Mouse (Mus musculus) MN1 (cell line): ENCODE measurements around the gene Fam71f2.

Experiments
- DNase-seq: peaks from one replicate; pipeline ENCODE4 v3.0.0-alpha.2; 2016; ENCODE audit warnings: low spot score

Fam71f2 gene

GRCm38 (mm10) chr6:29278513-29279267, 703 bp upstream of the Fam71f2 start:
- peak; percentile 86 for DNase-seq

DNA sequence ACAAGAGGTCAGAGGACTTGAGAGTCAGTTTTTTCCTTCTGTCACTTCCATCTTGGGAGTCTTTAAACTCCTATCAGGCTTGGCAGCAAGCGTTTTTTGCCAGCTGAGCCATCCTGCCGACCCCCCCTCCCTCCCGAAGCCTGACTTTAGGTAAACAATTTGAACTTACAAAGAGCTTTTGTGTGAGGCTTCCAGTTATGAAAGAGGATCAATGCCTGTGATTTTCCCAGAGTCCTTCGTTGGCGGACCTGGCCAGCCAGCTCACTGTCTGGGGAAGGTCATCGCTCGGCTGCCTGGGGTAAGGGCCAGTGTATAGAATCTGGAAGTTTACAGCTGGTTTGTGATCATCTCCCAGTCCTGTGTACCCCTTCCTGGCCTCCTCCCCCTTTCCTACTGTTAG, 1.3 kb downstream of the Fam71f2 start:
- no peak for DNase-seq

GRCm38 (mm10) chr6:29286870-29287269, 7.5 kb downstream of the Fam71f2 start:
- DNase-seq = no peak

GRCm38 (mm10) chr6:29287481-29287880, 8.1 kb downstream of the Fam71f2 start:
- no peak for DNase-seq

GRCm38 (mm10) chr6:29287944-29288343, 8.6 kb downstream of the Fam71f2 start:
- DNase-seq = no peak

DNA sequence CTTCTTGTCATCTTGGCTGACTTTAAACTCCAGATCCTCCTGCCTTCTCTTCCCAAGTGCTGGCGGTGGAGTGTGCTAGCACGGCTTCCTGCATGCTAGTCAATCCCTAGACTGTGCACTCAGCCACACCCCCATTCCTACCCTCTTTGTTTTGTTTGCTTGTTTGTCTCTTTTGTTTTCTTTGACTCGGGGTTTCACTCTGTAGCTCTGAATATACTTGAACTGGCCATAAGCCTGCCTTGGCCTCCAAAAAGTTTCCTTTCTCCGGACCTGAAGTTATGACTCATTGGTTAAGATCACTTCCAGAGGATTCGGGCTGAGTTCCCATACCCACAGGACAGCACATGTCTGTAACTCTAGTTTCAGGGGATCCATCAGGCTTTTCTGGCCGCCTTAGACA, 9.3 kb downstream of the Fam71f2 start:
- no peak for DNase-seq

DNA sequence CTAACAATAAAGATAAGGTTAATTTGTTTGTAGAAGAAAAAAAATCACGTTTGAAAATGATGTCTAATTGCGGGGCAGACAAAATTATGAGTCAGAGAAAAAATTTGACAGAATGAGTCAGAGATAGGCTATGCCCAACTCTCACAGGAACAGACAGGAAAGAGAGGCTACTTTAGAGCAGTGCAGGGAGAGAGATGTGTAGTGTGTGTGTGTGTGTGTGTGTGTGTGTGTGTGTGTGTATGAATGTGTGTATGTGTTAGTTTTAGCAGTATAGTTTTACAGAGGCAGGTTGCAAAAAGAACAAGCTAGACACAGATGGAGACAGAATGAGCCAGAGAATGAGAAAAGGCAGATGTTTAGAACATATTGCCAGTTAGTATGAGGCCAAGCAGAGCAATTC, 19.7 kb downstream of the Fam71f2 start:
- DNase-seq = no peak

GRCm38 (mm10) chr6:29303251-29303650, 23.9 kb downstream of the Fam71f2 start:
- DNase-seq = peak; percentile 13

GRCm38 (mm10) chr6:29303726-29304125, 24.3 kb downstream of the Fam71f2 start:
- DNase-seq = no peak

DNA sequence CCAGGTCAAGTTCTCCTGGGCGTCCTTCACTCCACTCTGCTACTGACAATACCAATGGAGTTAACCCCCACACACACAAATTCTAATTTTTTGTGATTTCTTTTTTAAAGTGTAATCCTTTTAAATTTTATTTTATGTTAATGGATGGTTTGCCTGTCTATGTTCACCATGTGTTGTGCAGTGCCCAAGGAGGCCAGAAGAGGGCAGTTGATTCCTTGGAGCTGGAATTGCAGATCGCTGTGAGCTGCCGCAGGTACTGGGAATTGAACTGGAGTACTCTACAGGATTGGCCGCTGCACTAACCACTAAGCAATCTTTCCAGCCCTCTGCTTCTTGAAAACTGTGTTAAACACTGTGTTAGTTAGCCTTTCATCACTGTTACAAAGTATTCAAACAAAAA, 26.1 kb downstream of the Fam71f2 start:
- DNase-seq = no peak

- no peak for DNase-seq
Observed at GRCm38 (mm10) chr6:29308846-29309605, 29.6 kb downstream of the Fam71f2 start.

- DNase-seq = no peak
Observed at GRCm38 (mm10) chr6:29313690-29314202, 34.4 kb downstream of the Fam71f2 start.

- DNase-seq = no peak
Observed at GRCm38 (mm10) chr6:29317286-29317685, 37.9 kb downstream of the Fam71f2 start.

DNA sequence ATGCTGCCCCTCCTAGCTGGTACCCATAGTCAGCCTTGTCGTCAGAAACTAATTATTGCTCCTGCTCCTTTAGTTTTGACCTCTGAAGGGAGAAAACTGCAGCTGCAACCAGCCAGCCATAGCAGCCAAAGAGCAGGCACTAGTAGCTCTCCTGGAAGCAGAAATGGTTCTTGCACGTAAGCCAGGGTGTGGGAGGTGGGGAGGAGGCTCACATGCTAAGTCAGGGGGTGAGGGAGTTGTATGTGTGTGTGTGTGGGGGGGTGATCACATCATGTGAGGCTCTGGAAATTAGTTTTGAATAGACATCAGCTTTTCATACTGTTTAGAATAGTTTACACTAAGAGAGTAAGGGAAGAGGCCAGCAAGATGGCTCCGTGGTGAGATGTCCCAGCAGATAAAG, 38.5 kb downstream of the Fam71f2 start:
- DNase-seq = no peak

DNA sequence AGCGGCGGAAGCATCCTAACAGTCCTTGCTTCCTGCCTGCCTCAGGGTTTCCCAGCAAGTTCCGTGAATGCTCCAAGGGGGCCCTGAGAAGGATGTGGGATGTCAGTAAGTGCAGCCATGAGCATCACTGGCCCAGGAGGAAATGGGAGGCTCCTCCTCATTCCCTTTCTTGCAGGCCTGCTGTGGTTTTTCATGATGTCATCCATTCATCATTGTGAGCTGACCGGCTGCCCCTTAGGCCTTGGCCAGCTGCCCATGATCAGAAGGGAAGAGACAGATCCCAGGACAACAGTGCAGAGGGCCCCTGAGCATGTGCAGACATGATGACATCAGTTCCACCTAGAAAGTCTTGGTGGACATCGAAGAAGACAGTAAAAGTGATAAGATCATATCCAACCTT, 39.5 kb downstream of the Fam71f2 start, which contains the start of gene Fam71f1:
TSS of gene Fam71f1 (plus strand) at position 262 of the 400 bp plus-strand sequence.
- peak; percentile 88 for DNase-seq

DNA sequence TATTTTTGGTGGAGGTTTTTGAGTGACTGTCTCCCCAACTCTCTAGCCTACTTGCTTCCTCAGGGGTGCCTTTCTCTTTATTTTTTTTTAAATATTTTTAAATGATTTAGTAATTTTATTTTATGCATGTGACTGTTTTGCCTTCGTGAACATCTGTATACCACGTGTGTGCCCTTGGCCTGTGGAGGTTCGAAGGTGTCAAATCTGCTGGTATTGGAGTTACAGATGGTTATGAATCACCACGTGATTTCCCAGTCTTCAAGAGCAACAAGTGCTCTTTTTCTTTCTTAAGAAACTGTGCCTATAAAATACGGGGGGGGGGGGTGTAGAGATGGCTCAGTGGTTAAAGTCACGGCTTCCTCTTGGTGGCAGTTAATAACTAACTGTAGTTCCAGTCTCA, 42.2 kb downstream of the Fam71f2 start:
- DNase-seq = no peak

DNA sequence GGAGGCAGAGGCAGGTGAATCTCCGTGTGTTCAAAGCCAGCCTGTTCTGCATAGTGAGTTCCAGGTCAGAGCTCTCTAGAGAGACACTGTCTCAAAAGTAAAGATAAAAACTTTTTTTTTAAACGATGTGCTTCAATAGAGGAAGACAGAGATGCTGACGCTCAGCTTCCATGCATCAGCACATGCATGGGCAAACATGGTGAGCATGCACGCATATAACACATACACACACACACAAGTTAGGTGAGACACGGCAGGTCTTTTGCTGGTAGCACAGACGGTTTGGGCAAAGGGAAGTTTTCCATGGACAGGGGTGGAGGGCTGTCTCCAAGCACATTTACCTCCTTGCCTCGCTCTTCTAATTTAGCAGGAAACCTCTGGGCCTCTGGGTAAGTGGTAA, 42.8 kb downstream of the Fam71f2 start:
- no peak for DNase-seq

GRCm38 (mm10) chr6:29322735-29323134, 43.3 kb downstream of the Fam71f2 start:
- DNase-seq = no peak

DNA sequence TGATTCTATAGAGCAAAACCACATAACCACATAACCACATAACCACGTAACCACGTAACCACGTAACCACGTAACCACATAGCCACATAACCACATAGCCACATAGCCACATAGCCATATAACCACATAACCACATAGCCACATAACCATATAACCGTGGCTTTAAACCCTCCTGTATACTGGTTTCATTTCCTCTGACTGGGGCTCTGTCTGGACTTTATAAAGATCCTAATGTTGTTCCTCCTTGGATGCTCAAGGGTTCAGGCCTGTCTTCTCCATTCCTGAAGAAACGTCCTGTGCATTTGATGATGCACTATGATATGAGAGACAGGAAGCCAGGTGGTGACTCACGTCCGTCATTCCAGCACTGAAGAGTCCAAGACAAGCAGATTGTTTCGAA, 47.6 kb downstream of the Fam71f2 start:
- DNase-seq = no peak

DNA sequence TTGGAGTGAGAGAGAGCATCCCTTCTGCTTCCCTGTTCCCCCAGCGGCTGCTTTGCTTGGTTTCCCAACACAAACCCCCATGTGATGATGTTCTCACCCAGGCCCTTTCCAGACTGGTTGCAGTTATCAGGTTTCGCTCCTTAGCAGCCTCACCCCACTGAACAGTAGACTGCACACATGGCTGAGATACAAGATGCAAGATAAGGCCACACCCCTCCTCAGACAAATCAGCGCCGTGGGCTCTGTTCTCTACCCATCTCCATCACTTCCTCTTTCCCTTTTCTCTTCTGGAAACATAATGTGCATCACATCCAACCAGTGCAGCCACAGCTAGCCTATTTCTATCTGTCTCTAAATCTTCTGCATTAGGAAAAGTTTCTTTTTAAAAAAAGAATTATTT, 50.1 kb downstream of the Fam71f2 start:
- DNase-seq = peak; percentile 40
